ENCODE assay signal across 21 mouse cellular contexts in genomic region chr7:27657824-27658395, GRCm38 (mm10). TPM values are rescaled to one million over a fixed set of nuclear protein-coding genes. Genes with fewer than 3 reads are reported as not detected.
DNase-seq lines count a peak whose midpoint lies in the region; ATAC-seq and TF ChIP-seq lines count a peak whose summit lies in the region.
"Had no signal": no experiment of that assay in that cellular context is flagged by ENCODE, and none has a peak within 500 bp of the region (broad histone marks: within the 10 kb centered on the region; RNA-seq: fewer than 3 reads in every experiment).

No protein-coding gene starts in this region.

- 13% methylated on average over 52 of the region's 53 CpGs for WGBS in heart, embryonic 12.5 days
- 53% methylated on average over 53 of the region's 53 CpGs for WGBS in heart, adult 2 months
- 15% methylated on average over 53 of the region's 53 CpGs for WGBS in liver, embryonic 11.5 days
- 32% methylated on average over 47 of the region's 53 CpGs for WGBS in liver, postnatal 0 days (ENCODE audit: insufficient replicate concordance)
- WGBS in embryonic facial prominence, embryonic 10.5 days: 24% methylated on average over 53 of the region's 53 CpGs

- intact Hi-C loops in heart, adult 2 months (cut with DNase I): no loop called here

- no peak for ATAC-seq in heart, embryonic 12.5 days (ENCODE audit: insufficient number of reproducible peaks, low FRiP score)
- no peak for ATAC-seq in liver, embryonic 11.5 days (replicated peaks; ENCODE audit: low FRiP score)
- ATAC-seq in liver, postnatal 0 days: no peak
- ATAC-seq: forebrain, embryonic 14.5 days; intestine, embryonic 16.5 days had no signal

- peaks cover 11% of the 10 kb centered on the region for H3K4me1 ChIP-seq in heart, embryonic 12.5 days (replicated peaks)
- H3K4me1 ChIP-seq in heart, adult 2 months (ENCODE audit: control insufficient read depth, insufficient read depth, low read length): no peaks in the 10 kb centered on the region
- peaks cover 7% of the 10 kb centered on the region; the same call in 1 of the 2 replicates for H3K4me1 ChIP-seq in liver, embryonic 11.5 days (replicated peaks; ENCODE audit: control insufficient read depth, insufficient read depth, low read length)
- no peaks in the 10 kb centered on the region for H3K4me1 ChIP-seq in liver, postnatal 0 days (ENCODE audit: insufficient read depth)
- no peaks in the 10 kb centered on the region for H3K4me1 ChIP-seq in ES-Bruce4 (ENCODE audit: control insufficient read depth, insufficient read depth, low read length)
- H3K4me1 ChIP-seq in embryonic facial prominence, embryonic 10.5 days: peaks cover 16% of the 10 kb centered on the region

- no peak overlapping the region for H3K4me3 ChIP-seq in heart, embryonic 12.5 days
- H3K4me3 ChIP-seq in heart, adult 2 months: no peak overlapping the region
- no peak overlapping the region; the same call in 1 of the 2 replicates for H3K4me3 ChIP-seq in liver, embryonic 11.5 days (ENCODE audit: low read depth, low read length)
- no peak overlapping the region for H3K4me3 ChIP-seq in liver, postnatal 0 days (ENCODE audit: low read depth, low read length)
- peak overlapping the region; percentile 45 for H3K4me3 ChIP-seq in ES-Bruce4 (ENCODE audit: low read depth, low read length)
- H3K4me3 ChIP-seq in embryonic facial prominence, embryonic 10.5 days: 0 out of 2 replicates have a peak overlapping the region, but pooled peaks have one; percentile 6
- H3K4me3 ChIP-seq: hindbrain, embryonic 15.5 days; neural tube, embryonic 15.5 days had no signal

- no peak overlapping the region for H3K9ac ChIP-seq in heart, embryonic 12.5 days
- no peak overlapping the region for H3K9ac ChIP-seq in heart, adult 2 months (ENCODE audit: low read depth, low read length)
- no peak overlapping the region for H3K9ac ChIP-seq in liver, embryonic 11.5 days (ENCODE audit: low read depth, low read length)
- H3K9ac ChIP-seq in liver, postnatal 0 days (replicated peaks): no peak overlapping the region
- peak overlapping the region; percentile 59 for H3K9ac ChIP-seq in ES-Bruce4 (ENCODE audit: low read depth, poor library complexity, severe bottlenecking)
- H3K9ac ChIP-seq: hindbrain, embryonic 15.5 days; liver, embryonic 14.5 days; neural tube, embryonic 15.5 days had no signal

- DNase-seq in heart, adult 2 months: no peak
- DNase-seq in liver, embryonic 11.5 days (ENCODE audit: low spot score): no peak
- DNase-seq in liver, postnatal 0 days: no peak
- DNase-seq in embryonic facial prominence, embryonic 10.5 days (ENCODE audit: low spot score): no peak
- DNase-seq in natural killer cell, adult 2 months (ENCODE audit: low spot score in 2 of 2): no peak
- DNase-seq: adrenal gland, adult 2 months; cerebellum, postnatal 10 days; heart, postnatal 14 days; lung, postnatal 10 days; thymus, adult 18-20 months had no signal

- peaks cover 97% of the 10 kb centered on the region for H3K27me3 ChIP-seq in heart, embryonic 12.5 days (replicated peaks)
- no peaks in the 10 kb centered on the region; the same call in 1 of the 2 replicates for H3K27me3 ChIP-seq in heart, adult 2 months (ENCODE audit: control insufficient read depth, insufficient read depth, low read length)
- H3K27me3 ChIP-seq in liver, embryonic 11.5 days (replicated peaks; ENCODE audit: control insufficient read depth, insufficient read depth, low read length): peaks cover 68% of the 10 kb centered on the region
- peaks cover 47% of the 10 kb centered on the region for H3K27me3 ChIP-seq in liver, postnatal 0 days (ENCODE audit: insufficient read depth, low read length)
- 0 out of 2 replicates have a peak, but pooled peaks cover 3% of the 10 kb centered on the region for H3K27me3 ChIP-seq in ES-Bruce4 (ENCODE audit: control insufficient read depth, insufficient read depth, low read length, poor library complexity, severe bottlenecking)
- H3K27me3 ChIP-seq in embryonic facial prominence, embryonic 10.5 days (replicated peaks; ENCODE audit: low read depth, poor library complexity, severe bottlenecking): peaks cover 82% of the 10 kb centered on the region

- TF ChIP-seq EP300 in heart, adult 2 months (IDR thresholded peaks at IDR 0.05; ENCODE audit: insufficient read depth, low read depth, low read length): no peak
- no peak for TF ChIP-seq EP300 in liver, postnatal 0 days (IDR thresholded peaks at IDR 0.05; ENCODE audit: low read depth)
- TF ChIP-seq EP300 in ES-Bruce4 (IDR thresholded peaks at IDR 0.05; ENCODE audit: insufficient read depth, low read depth, low read length): no peak

- no peak for TF ChIP-seq POLR2A in heart, adult 2 months (IDR thresholded peaks at IDR 0.05; ENCODE audit: insufficient read depth, low read depth, low read length)
- TF ChIP-seq POLR2A in ES-Bruce4 (IDR thresholded peaks at IDR 0.05; ENCODE audit: insufficient read depth, low read length): no peak

- no peak overlapping the region for H3K27ac ChIP-seq in heart, embryonic 12.5 days (ENCODE audit: poor library complexity, severe bottlenecking)
- H3K27ac ChIP-seq in heart, adult 2 months: no peak overlapping the region
- no peak overlapping the region for H3K27ac ChIP-seq in liver, embryonic 11.5 days (ENCODE audit: low read depth, low read length)
- no peak overlapping the region for H3K27ac ChIP-seq in liver, postnatal 0 days (ENCODE audit: low read depth)
- H3K27ac ChIP-seq in ES-Bruce4 (ENCODE audit: insufficient read depth, low read length): no peak overlapping the region
- no peak overlapping the region for H3K27ac ChIP-seq in embryonic facial prominence, embryonic 10.5 days (replicated peaks)
- H3K27ac ChIP-seq: hindbrain, embryonic 15.5 days; liver, embryonic 14.5 days; neural tube, embryonic 15.5 days had no signal

- H3K79me2 ChIP-seq in heart, adult 2 months (replicated peaks; ENCODE audit: control insufficient read depth, insufficient read depth, low read length): no peaks in the 10 kb centered on the region

- no peak for TF ChIP-seq CTCF in heart, adult 2 months (IDR thresholded peaks at IDR 0.05)
- TF ChIP-seq CTCF in liver, postnatal 0 days (IDR thresholded peaks at IDR 0.05; ENCODE audit: low read depth): no peak
- no peak for TF ChIP-seq CTCF in ES-Bruce4 (IDR thresholded peaks at IDR 0.05; ENCODE audit: low read depth, low read length)

- H3K4me2 ChIP-seq in heart, embryonic 12.5 days: peak overlapping the region; percentile 32
- H3K4me2 ChIP-seq in liver, embryonic 11.5 days: peak overlapping the region; percentile 32
- H3K4me2 ChIP-seq in liver, postnatal 0 days (ENCODE audit: low read depth, low read length): no peak overlapping the region
- H3K4me2 ChIP-seq: hindbrain, embryonic 15.5 days; neural tube, embryonic 15.5 days had no signal

- no peaks in the 10 kb centered on the region for H3K9me3 ChIP-seq in heart, embryonic 12.5 days (replicated peaks)
- H3K9me3 ChIP-seq in liver, embryonic 11.5 days (ENCODE audit: control insufficient read depth, low read length): no peaks in the 10 kb centered on the region
- H3K9me3 ChIP-seq in liver, postnatal 0 days (ENCODE audit: low read length): no peaks in the 10 kb centered on the region
- H3K9me3 ChIP-seq in ES-Bruce4 (replicated peaks; ENCODE audit: control insufficient read depth, insufficient read depth, low read length, poor library complexity, severe bottlenecking): no peaks in the 10 kb centered on the region
- H3K9me3 ChIP-seq in embryonic facial prominence, embryonic 10.5 days: no peaks in the 10 kb centered on the region
- H3K9me3 ChIP-seq: hindbrain, embryonic 15.5 days; neural tube, embryonic 15.5 days had no signal

- H3K36me3 ChIP-seq in heart, embryonic 12.5 days: peaks cover 17% of the 10 kb centered on the region; the same call in 1 of the 2 replicates
- no peaks in the 10 kb centered on the region for H3K36me3 ChIP-seq in heart, adult 2 months (ENCODE audit: control insufficient read depth, insufficient read depth, low read length)
- no peaks in the 10 kb centered on the region for H3K36me3 ChIP-seq in liver, embryonic 11.5 days (ENCODE audit: control insufficient read depth, insufficient read depth, low read length)
- no peaks in the 10 kb centered on the region for H3K36me3 ChIP-seq in liver, postnatal 0 days (replicated peaks; ENCODE audit: insufficient read depth, low read length)
- no peaks in the 10 kb centered on the region for H3K36me3 ChIP-seq in ES-Bruce4 (ENCODE audit: control insufficient read depth, insufficient read depth, low read length, poor library complexity, severe bottlenecking)
- peaks cover 68% of the 10 kb centered on the region for H3K36me3 ChIP-seq in embryonic facial prominence, embryonic 10.5 days (replicated peaks)

RNA-seq across cellular contexts. Expression of gene Ttc9b, which starts 4.2 kb away (rescaled TPM):
- polyA plus RNA-seq in heart, embryonic 12.5 days (2016; fragmentation: Nextera tagmentation; extraction: Ambion mirVana): 0.09 TPM in 1 of 2 replicates, not detected in the other
- not detected for total RNA-seq in heart, adult 2 months (2021)
- not detected in 2 replicates for polyA plus RNA-seq in heart, adult 2 months (2012; rRNA removed)
- polyA plus RNA-seq in liver, embryonic 11.5 days (2014; fragmentation: Nextera tagmentation; extraction: Ambion mirVana): not detected in 2 replicates
- polyA plus RNA-seq in liver, postnatal 0 days (2015; fragmentation: Nextera tagmentation; extraction: Ambion mirVana): not detected in 2 replicates
- polyA plus RNA-seq in ES-Bruce4 (2011; ENCODE audit: insufficient read depth, insufficient read length, low read depth, missing spikeins): 0.65 TPM in 1 of 2 replicates, not detected in the other
- 1.6 and 1.9 TPM in 2 replicates for polyA plus RNA-seq in embryonic facial prominence, embryonic 10.5 days (2016; fragmentation: Nextera tagmentation; extraction: Ambion mirVana)
- total RNA-seq: adrenal gland, adult 2 months; gastrocnemius, adult 18-20 months; heart, postnatal 14 days; monocyte, adult 5-6 weeks had no signal
- polyA plus RNA-seq: gonadal fat pad, adult 2 months; liver, embryonic 14.5 days; urinary bladder, adult 2 months had no signal

RNA-seq across cellular contexts. Expression of gene Map3k10, which starts 16.5 kb away (rescaled TPM):
- 8.8 and 9.8 TPM in 2 replicates for polyA plus RNA-seq in heart, embryonic 12.5 days (2016; fragmentation: Nextera tagmentation; extraction: Ambion mirVana)
- total RNA-seq in heart, adult 2 months (2021): 10 to 100 TPM; 20.6 to 21.7 TPM
- 13.5 and 14.6 TPM in 2 replicates for polyA plus RNA-seq in heart, adult 2 months (2012; rRNA removed)
- polyA plus RNA-seq in liver, embryonic 11.5 days (2014; fragmentation: Nextera tagmentation; extraction: Ambion mirVana): 4.8 and 5.6 TPM in 2 replicates
- 1.7 and 2.2 TPM in 2 replicates for polyA plus RNA-seq in liver, postnatal 0 days (2015; fragmentation: Nextera tagmentation; extraction: Ambion mirVana)
- polyA plus RNA-seq in ES-Bruce4 (2011; ENCODE audit: insufficient read depth, insufficient read length, low read depth, missing spikeins): 13.5 and 16.5 TPM in 2 replicates
- 9.0 and 9.2 TPM in 2 replicates for polyA plus RNA-seq in embryonic facial prominence, embryonic 10.5 days (2016; fragmentation: Nextera tagmentation; extraction: Ambion mirVana)

RNA-seq across cellular contexts. Expression of gene Zfp607b, which starts 31.2 kb away (rescaled TPM):
- polyA plus RNA-seq in heart, embryonic 12.5 days (2016; fragmentation: Nextera tagmentation; extraction: Ambion mirVana): 1.7 and 2.8 TPM in 2 replicates
- under 1 TPM; 0.42 to 0.52 TPM for total RNA-seq in heart, adult 2 months (2021)
- 0.18 and 0.20 TPM in 2 replicates for polyA plus RNA-seq in heart, adult 2 months (2012; rRNA removed)
- polyA plus RNA-seq in liver, embryonic 11.5 days (2014; fragmentation: Nextera tagmentation; extraction: Ambion mirVana): 1.6 and 3.0 TPM in 2 replicates
- polyA plus RNA-seq in liver, postnatal 0 days (2015; fragmentation: Nextera tagmentation; extraction: Ambion mirVana): 0.46 and 0.78 TPM in 2 replicates
- 1.6 and 1.8 TPM in 2 replicates for polyA plus RNA-seq in ES-Bruce4 (2011; ENCODE audit: insufficient read depth, insufficient read length, low read depth, missing spikeins)
- polyA plus RNA-seq in embryonic facial prominence, embryonic 10.5 days (2016; fragmentation: Nextera tagmentation; extraction: Ambion mirVana): 4.9 and 5.0 TPM in 2 replicates

Comparison
In these comparisons a context has a peak if more than half of its experiments do, and no peak if none do; other contexts are left out.
1. H3K4me3 ChIP-seq: peak in ES-Bruce4 (single experiment) and embryonic facial prominence, embryonic 10.5 days (single experiment); none in heart, embryonic 12.5 days (single experiment), heart, adult 2 months (single experiment), liver, embryonic 11.5 days (single experiment) and liver, postnatal 0 days (single experiment).